Mouse (Mus musculus): Measurements from ENCODE around the gene Crabp1.

The Crabp1 gene

DNA sequence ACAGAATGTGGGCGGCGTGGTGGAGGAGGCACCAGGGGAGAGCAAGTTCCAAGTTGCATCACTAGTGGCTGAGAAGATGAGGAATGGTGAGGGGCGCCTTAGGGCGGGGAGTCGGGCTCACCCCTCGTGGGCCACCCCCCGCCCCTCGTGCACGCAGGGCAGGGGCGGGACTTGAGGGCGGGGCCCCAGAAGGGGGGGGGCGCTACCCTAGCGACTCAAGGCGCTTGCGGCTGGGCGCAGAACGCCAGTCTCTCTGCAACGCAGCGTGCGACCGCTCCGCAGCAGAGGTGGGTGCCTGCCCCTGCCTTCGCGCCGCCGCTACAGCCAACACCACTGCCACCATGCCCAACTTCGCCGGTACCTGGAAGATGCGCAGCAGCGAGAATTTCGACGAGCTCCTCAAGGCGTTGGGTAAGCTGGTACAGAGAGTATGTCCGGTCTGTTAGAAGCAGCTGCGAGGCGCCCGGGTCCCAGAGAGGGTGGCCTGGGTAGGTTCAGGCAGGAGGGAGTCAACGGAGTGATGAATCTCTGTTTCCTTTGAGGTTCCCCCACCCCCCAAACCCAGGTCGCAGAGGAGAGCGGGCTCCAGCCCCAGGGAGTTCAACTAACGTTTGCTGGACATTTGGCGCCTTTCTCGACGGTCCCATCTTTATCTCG lies at the start of gene Crabp1:
Gene Crabp1 (plus strand): TSS at position 188 of the 657 bp plus-strand sequence.
- no peak for DNase-seq

DNA sequence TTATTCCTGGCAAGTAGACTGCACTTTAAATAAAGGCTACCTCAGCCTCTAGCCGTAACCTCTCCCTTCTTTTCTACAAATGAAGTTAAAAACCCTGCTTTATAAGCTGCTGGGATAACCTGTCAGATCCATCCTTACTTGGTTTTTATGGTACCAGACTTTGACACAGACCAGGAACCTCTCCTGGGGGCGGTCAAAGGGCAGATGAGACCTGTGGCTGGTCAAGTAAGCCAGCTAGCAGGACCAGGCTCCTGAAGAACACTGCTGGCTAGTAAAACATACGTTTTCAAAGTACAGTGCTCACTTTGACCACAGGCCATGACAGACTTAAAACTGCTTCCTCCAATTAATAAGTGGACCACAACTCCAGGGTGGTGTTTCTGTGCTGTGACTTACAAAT lies 48.8 kb upstream of the Crabp1 start:
- DNase-seq, result no peak

DNA sequence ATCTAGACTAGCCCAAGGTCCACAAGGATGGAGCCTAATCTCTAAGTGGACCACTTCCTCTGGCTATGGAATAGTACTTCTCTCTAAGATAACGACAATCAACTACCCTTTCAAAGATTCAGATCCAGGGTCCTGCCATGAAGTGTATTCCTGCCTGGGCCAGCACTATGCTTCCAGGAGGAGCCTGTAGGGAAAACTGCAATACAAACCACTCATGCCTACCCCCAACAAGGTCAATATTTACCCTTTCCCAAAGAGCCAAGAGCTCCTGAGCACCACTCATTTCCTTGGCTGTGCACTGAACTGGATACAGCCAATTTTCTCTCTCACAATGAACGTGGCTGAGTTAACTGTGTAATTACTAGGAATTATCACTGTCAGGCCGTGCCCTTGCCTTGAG lies 47.0 kb upstream of the Crabp1 start:
- DNase-seq, result no peak

GRCm38 (mm10) chr9:54722156-54722555 lies 42.4 kb upstream of the Crabp1 start:
- no peak for DNase-seq

DNA sequence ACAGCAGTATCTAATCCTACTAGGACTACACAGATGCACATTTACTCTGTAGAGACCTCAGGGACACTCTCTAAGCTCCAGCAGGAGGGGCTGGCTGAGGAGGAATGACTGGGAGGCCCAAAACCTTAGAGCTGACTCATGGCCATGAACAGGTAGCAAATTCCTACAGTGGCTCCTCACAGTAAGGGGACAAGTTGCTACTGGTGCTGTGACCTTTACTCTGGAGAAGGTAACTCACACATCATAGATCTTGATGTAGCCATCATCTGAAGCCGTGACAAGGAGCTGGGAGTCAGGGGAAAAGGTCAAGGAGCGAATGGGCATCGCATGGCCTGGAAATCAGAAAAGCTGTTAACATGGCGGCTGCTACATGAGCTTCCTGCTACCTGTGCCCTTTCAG lies 42.0 kb upstream of the Crabp1 start:
- no peak for DNase-seq

- DNase-seq, result no peak
Measured at GRCm38 (mm10) chr9:54726315-54726714, 38.2 kb upstream of the Crabp1 start.

GRCm38 (mm10) chr9:54732122-54732521 lies 32.4 kb upstream of the Crabp1 start:
- DNase-seq, result no peak

DNA sequence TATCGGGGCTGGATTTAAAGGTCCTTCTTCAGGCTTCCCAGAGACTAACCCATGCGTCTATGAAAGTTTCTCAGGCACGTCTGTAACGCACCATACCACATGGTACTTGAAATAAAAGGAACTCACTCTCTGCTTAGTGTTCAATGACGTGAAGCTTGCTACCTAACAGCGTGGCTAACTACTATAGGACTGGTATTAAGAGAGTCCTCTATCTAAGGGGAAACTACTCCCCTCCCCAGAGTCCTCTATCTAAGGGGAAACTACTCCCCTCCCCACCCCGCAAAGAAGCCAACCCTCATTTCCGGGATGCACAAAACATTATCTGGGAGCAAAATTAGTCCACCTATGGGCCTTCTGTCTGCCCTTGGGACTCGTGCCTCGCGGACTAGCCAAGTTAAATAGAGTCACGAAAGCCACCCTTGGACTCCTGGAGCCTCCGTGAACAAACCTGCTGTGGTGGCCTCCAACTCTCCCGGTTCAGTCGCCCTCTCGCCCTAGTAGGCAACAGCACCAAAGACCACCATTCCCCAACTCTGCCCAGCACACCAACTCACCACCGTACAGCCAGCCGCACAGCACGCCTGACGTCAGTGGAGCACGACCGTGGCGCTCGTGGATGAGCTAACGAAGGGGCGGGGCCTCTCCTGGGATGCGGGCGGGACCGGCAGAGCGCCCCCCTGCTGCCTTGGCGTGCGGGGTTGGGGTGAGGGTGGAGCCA lies 30.5 kb upstream of the Crabp1 start, which contains the start of gene Wdr61:
Gene Wdr61 (minus strand): TSS at position 599 of the 718 bp plus-strand sequence.
- peak; percentile 98 to 99 for DNase-seq

- no peak for DNase-seq
Measured at GRCm38 (mm10) chr9:54734639-54735252, 29.8 kb upstream of the Crabp1 start.

DNA sequence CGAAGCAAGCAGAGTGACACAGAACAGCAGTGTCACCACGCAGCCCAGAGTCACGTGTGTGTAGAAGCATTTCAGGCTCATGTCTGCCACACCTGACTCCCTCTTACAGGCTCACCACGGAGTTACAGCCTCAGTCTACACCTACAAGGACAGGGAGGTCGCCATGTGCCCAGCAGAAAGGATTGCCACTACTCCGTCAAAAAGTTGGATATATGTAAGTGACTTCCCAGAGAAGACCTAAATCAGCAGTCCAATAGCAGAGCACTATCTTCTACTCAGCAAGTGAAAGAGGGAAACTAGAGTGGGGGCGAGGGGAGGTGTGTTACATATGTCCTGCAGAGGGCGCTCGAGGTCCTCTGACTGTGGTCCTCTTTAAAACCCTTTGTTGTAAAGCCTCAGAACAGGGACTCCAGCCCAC lies 28.3 kb upstream of the Crabp1 start:
- DNase-seq, result peak; percentile 40 to 46

DNA sequence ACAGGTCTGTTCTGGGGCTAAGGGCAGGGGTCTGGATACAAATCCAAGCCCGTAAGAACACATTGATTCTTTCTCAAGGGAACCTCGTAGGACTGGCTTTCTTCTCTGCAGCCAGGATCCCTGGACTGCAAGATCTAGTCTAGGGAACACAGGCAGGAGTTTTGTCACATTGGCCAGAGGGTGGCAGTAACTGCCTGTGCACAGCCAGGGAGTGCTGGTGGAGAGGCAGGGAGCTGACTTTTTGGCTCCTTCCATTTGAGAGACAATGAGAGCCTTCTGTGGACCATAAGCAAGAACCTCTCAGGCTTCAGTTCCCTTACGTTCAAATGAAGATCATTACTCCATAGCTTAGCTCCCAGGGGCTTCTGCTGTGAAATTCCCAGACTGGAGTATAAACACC lies 26.2 kb upstream of the Crabp1 start:
- no peak for DNase-seq

GRCm38 (mm10) chr9:54743891-54744290 lies 20.7 kb upstream of the Crabp1 start:
- DNase-seq, result no peak

- DNase-seq, result no peak
Measured at GRCm38 (mm10) chr9:54745740-54746370, 18.7 kb upstream of the Crabp1 start.

DNA sequence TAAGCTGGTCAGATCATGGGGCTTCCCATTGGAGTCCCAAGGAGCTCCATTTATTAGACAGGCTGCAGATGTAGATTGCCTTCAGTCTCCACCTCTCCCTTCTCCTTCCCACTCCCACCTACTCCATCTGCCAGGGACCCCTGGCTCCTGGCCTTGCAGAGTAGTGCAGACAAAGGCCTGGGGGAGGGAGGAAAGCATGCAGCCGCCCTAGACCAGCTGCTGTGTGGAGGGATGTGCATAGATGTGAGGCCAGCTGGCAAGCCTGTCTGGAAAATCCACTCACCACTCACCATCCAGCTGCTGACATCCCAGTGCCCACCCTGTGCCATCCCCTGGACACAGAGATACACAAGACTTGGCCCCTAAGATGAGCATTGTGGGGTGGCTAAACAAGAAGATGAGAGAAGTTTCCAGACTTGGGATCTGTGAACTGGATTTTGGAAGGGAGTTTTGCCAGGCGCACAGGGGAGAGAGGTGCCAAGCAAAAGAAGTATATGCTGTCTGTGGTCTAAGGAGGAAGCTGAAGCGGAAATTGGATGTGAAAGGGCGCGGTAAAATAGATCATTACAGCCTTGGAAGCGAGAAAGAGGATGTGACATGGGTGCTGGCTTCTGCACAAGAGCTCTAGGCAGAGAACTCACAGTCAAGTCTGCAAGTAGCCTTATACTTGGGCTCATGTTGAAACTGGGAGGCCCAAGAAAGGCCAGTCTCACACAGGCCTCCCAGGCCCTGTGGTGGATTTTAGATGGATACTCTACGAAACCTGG lies 14.2 kb upstream of the Crabp1 start:
- DNase-seq, result no peak

- DNase-seq, result no peak
Measured at GRCm38 (mm10) chr9:54751684-54752083, 12.9 kb upstream of the Crabp1 start.

DNA sequence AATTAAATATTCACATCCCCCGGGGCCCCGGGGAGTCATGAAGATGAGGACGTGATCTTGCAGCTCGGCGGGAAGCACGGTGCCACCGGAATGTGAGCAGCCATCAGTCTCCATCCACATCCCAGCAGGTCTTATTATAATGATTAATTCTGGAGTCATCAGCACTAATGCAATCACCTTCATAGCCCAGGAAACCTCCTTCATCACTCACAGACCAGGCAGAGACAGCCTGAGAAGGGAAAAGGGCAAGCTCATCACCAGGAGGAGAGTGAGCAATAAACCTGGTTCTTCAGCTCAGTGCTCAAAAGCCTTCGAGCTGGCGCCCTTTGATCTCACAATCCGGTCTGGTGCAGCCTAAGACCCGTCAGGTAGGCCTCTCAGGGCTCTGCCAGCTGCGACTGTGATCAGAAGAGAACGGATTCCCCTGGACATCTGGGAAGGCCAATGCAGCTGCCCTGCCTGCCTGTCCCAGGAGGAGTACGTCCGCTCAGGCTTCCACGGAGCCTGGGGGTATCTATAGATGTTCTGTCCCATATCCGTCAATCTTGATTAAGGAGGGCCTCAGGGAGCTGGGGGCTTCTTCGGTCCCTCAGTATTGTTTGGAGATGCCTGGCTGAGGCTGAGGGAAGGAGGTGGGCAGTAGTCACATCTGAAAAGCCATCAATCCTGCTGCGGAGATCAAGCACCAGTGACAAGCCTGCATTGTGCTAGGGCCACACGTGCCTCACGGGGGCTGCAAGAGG lies 12.2 kb upstream of the Crabp1 start:
- DNase-seq, result no peak

DNA sequence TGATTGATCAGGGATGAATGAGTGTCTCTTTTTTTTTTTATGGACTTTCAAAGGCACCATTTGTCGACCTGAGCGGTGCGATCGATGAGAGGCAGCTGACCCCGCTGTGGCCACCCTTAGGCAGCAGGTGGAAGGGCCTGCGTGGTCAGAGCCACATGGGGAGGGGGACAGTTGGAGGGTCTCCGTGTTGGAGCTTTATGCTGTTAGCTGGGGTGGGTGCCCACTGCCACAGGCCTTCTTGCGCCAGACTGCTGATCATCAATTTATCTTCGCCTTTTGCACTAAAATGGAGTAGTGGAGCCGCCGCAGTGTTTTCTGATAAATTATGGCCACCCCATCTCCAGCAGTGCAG lies 11.6 kb upstream of the Crabp1 start:
- DNase-seq, result no peak

DNA sequence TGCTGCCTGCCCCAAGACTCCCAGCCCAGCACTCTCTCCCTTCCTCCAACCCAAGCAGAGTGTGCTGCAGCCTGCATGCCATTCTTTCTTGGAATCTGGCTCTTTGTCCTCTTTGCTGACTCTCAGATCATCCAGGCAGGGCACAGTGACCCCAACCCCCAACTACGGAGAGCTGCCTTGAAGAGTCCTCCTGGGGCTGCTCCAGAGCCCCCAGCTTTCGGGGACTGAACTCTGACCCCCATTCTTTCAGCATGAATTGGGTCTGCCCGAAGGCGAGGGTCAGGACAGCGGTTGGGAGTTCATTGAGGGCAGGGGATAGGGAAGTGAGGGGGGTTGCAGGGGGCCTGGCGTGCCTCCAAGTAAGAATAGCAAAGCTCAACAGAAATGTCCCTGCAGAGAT lies 5.0 kb upstream of the Crabp1 start:
- DNase-seq, result no peak

GRCm38 (mm10) chr9:54764091-54764490 lies 457 bp upstream of the Crabp1 start:
- no peak for DNase-seq

DNA sequence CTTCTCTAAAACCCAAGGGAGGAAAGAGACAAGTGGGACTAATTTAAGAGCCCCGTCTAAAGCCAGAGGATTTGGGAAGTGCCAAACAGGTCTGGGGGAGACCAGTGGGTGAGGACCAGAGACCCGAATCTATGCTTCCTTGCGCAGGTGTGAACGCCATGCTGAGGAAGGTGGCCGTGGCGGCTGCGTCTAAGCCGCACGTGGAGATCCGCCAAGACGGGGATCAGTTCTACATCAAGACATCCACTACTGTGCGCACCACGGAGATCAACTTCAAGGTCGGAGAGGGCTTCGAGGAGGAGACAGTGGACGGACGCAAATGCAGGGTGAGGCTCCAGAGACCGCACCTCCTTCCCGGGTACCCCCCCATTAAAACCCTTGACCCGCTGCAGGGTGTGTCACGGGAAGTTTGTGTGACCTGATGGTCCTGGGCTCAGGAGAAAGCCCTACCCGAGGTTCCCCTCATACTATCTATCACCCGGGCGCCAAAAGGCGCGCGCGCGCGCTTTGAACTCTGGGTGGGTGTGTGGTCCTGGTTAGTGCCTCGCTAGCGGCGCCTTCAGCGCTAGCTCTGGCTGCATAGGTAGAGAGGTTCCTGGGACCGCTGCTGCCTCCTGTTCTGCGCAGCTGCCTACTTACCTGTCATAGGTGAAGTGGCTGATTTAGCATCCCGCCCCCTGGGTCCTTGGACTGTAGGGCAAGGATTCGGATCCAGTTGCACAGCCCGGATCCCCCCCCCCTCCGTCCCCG lies 963 bp downstream of the Crabp1 start:
- no peak for DNase-seq

- DNase-seq, result no peak
Measured at GRCm38 (mm10) chr9:54770140-54770780, 5.7 kb downstream of the Crabp1 start.

Data from thymus, postnatal 36 days (tissue).